Mouse (Mus musculus): ENCODE measurements at regions not wholly inside any gene's neighbourhood (a gene's known extent, or its start where the extent isn't known, plus 50 kb on each side); places are given as distances from the start of the nearest gene placed in this dataset.

DNA sequence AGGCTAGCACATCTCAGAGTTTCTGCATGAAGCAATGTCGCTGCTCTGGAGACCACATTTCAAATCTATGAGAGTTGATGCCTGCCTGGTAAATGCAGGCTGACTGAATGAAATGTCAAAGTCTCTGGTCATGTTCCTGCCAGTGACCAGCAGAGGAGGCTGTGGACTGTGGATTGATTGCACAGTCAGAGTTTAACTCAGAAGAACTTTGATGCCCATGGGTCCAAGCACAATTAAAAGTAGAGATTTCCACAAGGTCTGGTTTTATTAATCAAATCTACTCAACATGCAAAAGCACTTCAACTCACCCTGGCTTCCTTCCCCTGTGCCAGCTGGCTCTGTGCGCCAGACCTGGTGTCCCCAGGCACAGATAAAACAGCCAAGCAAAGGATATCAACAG, 81.3 kb downstream of the Hsd17b3 start:
- no peak for DNase-seq (ENCODE audit: low spot score)

DNA sequence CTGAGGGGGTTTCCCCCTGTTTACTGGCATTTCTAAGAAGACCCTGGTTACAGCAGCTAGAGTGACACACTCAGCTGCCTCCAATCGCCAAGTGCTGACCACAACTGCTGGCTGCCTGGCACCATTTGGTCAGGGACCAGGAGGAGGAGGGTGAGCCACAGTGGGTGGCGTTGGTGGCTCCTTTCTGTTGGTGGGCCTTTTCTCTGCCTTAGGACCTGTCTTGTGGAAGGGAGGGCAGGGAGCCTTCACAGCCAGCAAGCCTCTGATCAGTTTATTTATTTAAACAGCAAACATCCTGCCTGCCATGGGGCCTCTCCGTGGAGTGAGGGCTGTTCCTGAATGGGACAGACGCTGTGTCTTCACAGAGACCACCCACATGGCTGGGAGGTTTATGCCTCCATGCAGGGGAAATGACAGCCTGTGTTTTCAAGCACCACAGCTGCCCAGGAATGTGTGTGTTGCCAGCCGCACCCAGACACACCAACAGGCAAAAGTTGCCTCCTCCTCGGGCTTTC, 86.0 kb downstream of the Hsd17b3 start:
- no peak for DNase-seq (ENCODE audit: low spot score)

DNA sequence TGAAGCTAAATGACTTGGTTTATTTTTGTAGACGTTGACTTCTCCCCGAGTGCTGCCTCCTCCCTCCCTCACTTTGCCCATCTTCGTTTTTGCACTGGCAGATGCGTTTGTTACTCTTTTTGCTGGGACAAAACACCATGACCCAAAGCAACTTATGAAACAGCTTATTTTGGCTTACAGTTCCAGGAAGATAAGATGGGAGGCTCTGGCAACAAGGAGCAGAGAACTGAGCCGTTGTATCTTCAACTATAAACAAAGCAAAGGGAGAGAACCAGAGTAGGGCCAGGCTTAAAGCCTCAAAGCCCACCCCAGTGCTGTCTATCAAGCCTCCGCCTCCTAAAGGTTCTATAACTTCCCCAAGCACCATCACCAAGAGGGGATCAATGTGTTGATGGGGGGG, 88.7 kb downstream of the Hsd17b3 start:
- no peak for DNase-seq (ENCODE audit: low spot score)

DNA sequence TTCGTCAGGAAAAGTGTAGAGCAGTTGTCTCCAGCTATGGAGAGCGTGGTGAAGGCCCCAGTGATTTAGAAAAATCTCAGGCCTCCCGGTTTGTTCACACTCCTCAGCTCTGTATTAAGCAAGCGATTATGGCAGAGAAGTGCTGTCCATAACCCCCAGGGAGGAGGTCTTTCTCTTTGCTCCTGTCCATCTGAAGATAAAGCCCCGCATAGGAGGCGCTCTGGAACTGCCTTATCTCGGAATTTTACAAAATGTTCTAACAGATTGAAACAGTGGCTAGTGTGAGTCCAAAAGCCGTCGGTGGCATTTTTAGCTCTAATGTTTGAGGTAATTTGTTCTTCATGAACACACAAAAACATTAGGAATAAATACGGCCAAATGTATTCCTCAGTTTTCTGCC, 90.4 kb downstream of the Hsd17b3 start:
- DNase-seq (ENCODE audit: low spot score) = peak; percentile 73

DNA sequence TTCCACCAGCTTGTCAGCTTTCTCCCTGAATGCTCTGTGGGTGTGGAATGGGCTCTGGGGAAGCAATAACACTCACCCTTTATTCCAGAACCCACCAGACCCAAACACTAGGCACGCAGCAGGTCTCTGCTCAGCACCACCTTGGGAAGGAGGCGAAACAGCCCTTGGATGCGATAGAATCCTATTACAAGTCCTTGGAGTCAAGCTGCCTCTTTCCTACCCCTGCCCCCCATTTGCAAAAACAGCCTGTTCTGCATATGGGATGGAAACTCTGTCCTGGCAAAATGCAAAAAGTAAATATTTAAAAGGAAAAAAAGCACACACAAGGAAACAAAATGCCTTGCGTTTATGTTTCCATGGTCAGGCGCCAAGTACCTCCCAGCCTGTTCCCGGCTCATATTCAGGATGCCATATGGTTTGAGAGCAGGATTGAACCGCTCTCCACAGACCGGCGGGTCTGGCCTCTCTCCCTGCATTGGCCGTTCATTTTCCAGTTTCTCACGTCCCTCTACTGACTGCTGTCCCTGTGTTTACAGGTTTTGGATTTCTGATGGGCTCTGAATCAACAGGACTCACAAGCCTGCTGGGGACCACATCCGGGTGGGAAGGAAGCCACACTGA, 95.1 kb downstream of the Hsd17b3 start:
- no peak for DNase-seq (ENCODE audit: low spot score)

DNA sequence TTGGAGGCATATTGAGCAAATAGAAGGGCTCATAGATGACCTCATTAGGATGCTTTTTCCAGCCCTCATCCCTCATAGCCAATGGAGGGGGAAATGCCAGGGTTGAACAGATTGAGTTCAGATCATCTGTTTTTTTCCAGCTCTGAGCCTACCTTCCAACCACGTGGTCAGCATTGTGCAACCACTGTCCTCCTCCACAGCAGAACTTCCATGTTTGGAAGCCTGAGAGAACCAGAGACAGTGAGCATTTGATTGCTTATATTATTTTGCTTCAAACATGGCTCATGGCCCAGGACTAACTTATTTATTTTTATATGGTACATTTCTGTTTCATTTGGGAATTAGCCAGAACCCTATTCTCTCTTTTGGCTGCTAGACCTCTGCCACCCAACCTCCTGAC, 96.0 kb downstream of the Hsd17b3 start:
- no peak for DNase-seq (ENCODE audit: low spot score)

DNA sequence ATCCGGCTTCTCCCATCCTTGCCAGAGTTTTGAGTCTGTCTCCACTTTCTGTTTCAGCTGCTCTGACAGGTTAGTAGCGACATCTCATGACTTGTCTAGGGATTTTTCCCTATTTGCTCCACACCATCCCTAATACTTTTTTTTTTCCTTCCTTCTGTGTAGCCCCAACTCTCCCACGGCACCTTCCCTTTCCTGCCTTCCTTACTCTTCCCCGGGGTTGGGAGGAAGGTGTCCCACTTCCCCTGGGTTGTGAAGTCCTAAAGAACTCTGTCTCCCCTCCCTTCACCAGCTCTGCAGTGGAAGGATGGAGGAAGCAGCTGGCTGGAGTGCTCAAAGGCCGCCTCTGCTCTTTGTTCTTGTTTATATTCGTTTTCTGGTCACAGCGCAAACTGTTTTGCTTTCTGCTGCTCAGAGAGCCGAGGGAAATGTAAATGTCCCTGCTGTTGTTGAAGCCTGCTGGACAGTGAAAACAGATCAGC, 98.5 kb downstream of the Hsd17b3 start:
- DNase-seq (ENCODE audit: low spot score) = no peak

DNA sequence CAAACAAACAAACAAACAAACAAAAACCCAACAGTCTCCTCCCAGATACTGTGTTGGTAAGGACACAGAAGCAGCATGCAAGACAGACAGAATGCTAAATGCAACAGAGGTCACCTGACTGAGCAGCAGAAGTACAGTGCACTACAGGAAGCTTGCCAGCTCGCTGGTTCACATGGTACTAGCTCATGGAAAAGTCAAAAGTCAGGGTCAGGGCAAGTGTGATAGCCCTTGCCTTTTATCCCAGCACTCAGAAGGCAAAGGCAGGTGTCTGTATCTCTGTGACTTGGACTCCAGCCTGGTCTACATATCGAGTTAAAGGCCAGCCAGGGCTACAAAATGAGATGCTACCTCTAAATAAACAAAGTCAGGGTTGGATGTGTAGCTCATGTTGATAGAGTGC, 99.3 kb downstream of the Hsd17b3 start:
- DNase-seq (ENCODE audit: low spot score) = peak; percentile 32

DNA sequence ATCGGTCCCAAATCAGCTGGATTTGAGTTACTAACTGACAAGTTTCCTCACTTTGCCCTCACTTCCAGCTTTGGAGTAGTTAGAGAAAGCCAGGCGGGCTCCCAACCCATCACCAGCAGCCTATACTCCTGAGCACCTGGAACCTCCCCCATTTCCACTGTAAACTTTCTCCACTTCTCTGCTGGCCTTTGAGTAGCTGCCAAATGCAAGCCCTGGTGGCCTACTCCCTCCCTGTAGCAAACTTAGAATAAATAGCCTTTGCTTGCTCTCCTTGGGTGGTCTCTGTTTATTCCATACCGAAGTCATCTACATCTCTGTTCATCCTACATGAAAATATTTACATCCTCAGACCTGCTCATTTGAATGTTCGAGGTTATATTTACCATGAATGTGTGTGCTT, 100.8 kb downstream of the Hsd17b3 start:
- DNase-seq (ENCODE audit: low spot score) = no peak

DNA sequence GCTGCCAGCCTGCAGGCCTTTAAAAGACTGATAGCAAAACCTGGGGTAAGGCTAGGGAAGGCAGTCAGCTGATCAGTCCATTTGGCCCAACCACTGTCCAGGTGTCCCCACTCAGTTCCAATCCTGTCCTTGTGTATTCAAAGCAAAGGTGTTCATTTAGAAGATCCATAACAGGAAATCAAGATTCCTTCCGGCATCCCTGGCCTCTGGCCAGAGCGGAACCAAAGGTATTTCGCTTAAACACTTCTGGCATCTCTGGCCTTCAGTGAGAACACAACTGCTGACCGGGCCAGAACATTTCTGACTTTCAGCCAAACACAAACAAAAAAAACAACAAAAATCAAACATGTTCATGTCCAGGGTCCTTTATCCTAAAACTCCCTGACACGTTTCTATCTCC, 102.3 kb downstream of the Hsd17b3 start:
- no peak for DNase-seq (ENCODE audit: low spot score)

DNA sequence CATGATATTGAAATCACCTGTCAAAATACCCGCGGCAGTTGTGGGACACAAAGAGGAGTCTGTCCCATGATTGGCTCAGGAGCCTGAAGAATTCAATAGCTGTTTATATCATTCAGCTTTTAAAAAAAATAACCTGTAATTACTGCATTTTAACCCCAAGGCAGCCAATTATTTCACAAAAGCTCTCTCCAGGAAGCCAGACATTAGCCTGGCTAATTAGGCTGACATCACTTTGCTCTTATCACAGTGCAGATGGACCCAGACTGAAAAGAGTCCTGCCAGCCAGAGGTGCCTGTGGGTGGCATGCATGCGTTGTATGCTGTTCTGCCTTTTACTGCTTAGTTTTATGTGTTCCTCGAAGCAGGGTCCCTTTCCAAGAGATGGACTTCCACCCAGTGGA, 103.4 kb downstream of the Hsd17b3 start:
- no peak for DNase-seq (ENCODE audit: low spot score)

DNA sequence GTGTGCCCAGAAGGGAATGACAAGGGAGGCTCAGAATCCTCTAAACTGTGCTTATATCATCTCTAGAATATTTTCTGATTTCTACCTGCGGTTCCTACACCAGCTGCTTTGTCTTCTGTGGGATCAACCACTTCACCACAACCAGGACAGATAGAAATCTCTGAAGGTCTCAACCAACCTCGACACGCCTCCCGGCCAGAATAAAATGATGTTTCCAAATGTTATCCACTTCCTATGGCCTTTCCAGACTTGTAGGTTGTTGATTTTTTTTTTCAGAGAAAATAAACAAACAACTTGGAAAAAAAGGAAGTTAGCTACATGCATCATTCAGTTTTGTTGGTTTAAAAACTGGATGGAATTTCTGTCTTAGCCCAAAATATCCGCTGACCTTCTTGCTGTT, 103.9 kb downstream of the Hsd17b3 start:
- no peak for DNase-seq (ENCODE audit: low spot score)

DNA sequence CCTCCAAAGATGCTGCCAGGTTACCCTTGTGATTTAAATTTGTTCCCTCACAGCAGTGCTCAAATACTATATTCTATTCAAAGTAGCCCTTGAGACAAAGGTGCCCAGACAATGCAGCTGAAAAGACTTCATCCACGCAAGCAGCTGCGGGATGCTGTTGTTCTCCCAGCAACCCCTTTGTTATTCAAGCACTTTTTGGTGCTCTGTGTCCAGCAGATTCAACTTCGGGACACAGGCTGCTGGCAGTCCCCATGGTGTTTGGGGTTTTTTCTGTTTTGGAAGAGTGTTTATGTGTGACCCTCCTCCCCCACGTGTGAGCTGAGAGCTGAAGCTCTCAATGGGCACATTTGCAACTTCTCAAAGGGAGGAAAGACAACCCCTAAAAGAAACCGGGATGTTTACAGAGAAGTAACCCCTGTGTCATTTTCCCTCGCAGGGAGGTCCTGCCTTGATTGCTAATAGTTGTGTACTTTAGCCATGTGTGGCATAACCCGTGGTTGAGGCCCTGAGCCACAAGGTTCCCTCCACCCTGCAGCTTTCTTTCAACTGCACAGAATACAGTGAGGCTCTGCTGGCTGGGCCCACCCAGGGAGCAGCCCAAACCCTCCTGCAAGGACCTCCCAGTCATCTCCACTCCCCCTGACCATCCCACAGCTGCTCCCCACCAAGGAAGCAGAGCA, 108.9 kb downstream of the Hsd17b3 start:
- peak; percentile 44 for DNase-seq (ENCODE audit: low spot score)

DNA sequence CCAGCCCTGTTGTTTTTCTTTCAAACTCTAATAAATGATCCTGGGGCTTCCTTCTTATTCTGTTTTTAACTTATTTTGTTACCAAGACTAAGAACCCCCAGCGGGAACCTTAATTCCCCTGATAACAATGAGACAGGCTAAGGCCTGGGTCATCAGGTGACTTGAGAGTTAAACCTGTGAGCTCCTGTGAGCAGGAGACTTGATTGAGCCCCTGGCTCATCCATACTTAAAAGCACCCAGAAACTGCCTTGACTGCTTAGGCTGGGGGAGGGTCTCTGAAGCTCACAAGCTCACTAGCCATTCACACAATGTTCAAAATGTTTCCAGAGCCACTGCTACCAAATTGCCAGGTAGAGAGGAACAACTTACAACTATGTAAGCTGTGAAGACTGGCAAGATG, 109.4 kb downstream of the Hsd17b3 start:
- no peak for DNase-seq (ENCODE audit: low spot score)

DNA sequence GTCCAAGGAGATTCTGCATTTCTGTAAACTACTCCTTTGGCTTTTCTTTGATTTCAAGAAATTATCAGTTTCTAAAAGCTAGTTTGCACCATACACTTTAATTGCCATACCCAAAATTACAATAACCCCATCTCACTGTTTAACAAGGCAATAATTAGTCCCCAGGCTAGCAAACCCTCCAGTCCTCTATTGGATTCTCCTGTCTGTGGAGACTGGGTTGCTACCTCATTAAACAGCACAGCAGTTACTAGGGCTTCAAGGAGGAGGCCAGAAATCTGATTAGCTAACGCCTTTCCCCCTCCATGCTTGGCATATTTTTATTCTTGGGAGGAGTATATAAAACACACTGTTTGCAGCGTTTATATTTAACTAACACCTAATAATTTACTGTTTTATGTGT, 119.1 kb downstream of the Hsd17b3 start:
- DNase-seq (ENCODE audit: low spot score) = no peak

DNA sequence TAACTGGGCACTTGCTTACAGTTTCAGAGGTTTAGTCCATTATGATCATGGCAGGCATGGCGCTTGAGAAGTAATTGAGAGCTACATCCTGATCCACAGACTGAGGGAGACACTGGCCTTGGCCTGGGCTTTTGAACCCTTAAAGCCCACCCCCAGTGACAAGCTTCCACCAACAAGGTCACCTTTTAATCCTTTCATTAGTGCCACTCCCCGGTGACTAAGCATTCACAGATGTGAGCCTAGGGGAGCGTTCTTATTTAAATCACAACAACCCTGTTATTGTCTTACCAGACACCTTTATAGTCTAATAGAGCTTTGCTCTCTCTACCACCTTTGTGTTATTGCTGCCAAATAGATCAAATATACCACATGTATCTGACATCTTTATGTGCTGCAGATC, 120.4 kb downstream of the Hsd17b3 start:
- no peak for DNase-seq (ENCODE audit: low spot score)

DNA sequence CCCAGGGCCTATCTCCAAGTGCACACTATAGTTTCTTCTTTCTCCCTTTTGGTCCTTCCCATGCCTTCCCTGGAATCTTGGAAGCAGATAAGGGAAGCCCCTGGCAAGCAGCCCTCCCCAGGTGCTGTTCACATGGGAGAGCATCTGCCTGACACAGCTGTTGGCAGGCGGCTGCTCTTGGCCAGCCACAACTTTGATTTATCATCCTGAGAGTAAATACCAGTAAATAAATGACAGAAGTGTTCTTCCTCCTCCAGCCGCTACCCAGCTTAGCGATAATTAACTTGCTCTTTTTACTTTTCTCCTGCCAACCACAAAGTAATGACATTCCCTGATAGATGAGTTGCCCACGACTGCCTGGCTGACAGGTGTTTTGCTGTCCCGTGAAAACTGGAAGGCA, 131.9 kb downstream of the Hsd17b3 start:
- DNase-seq (ENCODE audit: low spot score) = peak; percentile 8

DNA sequence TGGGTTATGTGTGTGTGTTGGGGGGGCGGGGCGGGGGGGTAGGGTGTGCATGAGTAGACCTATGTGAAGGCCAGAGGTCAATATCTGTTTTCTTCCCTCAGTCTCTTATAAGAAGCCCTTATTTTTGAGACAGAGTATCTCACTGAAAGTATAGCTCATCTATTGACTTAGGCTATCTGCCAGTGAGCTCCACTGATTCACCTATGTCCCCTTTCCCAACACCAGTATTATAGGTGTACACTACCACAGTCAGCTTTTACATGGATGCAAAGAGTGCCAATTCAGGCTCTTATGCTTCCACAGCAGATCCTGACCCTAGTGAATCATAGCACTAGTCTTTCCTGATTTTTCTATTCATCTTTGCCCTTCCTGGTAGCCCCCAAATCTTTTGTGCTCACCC, 134.7 kb downstream of the Hsd17b3 start:
- no peak for DNase-seq (ENCODE audit: low spot score)

DNA sequence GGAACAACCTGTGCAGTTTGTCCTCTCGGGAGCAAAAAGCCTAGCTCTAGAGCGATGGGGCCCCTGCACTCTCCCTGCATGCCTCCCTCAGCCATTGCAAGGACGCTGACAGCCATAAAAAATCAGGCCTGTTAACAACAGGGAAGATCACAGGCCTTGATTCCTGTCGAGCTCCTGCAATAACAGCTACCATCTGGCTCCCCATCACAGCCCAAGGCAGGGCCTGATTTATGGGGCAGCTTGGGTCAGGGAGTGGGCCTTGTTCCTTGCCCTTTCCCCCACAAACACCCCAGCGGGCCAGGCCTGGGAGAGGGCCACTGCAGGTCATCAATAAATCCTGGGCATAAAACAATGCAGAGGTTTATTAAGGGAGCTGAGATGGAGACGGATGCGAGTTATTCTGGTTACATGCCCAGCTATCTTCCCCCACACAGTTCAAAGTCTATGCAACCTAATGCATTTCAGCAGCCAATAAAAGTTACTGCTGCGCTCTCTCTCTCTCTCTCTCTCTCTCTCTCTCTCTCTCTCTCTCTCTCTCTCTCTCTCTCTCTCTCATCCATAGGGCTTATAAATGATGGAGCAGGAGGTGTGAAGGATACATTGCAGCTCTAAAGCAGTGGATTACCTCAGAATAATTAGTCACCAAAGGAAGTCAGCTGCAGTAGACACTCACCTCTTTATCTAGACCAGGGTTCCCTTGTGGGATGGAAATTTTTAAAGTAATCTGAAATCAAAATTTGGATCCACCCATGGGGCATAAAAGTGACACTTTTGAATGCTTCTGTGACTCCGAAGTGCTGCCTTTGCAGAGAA, 136.9 kb downstream of the Hsd17b3 start:
- DNase-seq (ENCODE audit: low spot score) = peak; percentile 25

DNA sequence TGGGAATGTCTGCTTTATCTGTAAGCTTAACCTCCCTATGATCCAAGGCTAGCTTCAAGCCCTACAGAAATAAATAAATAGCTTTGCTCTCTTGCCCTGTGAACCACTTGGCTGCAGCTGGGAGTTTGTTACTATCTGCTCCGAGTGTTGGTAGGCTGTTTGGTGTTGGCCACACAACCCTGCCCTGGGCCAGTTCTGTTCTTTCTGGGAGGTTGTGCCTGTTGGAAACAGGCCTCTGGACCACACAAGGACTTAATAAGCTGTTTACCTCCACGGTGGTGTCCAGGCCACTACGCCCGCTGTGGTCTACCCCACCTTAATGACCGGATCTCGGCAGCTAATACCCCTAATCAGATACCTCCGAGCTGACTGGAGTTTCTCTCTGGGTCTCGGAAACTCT, 136.1 kb downstream of the Ercc6l2 start:
- DNase-seq (ENCODE audit: low spot score) = peak; percentile 11

All from testis, postnatal 14 days (tissue).